Mouse (Mus musculus) frontal cortex, postnatal 10 days (tissue): ENCODE data around the gene Tmem238l.

ENCODE experiments used
- DNase-seq, 2 experiments: peaks; one replicate each; pipeline ENCODE4 v3.0.0; 2022; ENCODE audit warnings: low spot score in 2 of 2, mixed read lengths in 1 of 2

The Tmem238l gene

GRCm38 (mm10) chr11:66956303-66956702, at the start of gene Tmem238l:
TSS of gene Tmem238l (plus strand) at chr11:66956638.
- no peak for DNase-seq

GRCm38 (mm10) chr11:66911811-66912210, 44.6 kb upstream of the Tmem238l start, which contains the start of gene Pirt:
TSS of gene Pirt (plus strand) at chr11:66911981.
- no peak for DNase-seq

GRCm38 (mm10) chr11:66912531-66913458, 43.6 kb upstream of the Tmem238l start:
- no peak for DNase-seq

GRCm38 (mm10) chr11:66914249-66914648, 42.2 kb upstream of the Tmem238l start:
- no peak for DNase-seq

GRCm38 (mm10) chr11:66920012-66920411, 36.4 kb upstream of the Tmem238l start:
- DNase-seq, result no peak

GRCm38 (mm10) chr11:66924095-66924823, 32.2 kb upstream of the Tmem238l start:
- no peak for DNase-seq

- DNase-seq, result no peak
These were observed 28.1 kb upstream of the Tmem238l start for GRCm38 (mm10) chr11:66928311-66928710.

- no peak for DNase-seq
These were observed 23.4 kb upstream of the Tmem238l start for GRCm38 (mm10) chr11:66932827-66933599.

GRCm38 (mm10) chr11:66934428-66935173, 21.8 kb upstream of the Tmem238l start:
- no peak for DNase-seq

GRCm38 (mm10) chr11:66942011-66942410, 14.4 kb upstream of the Tmem238l start:
- DNase-seq, result no peak

- no peak for DNase-seq
These were observed 11.1 kb upstream of the Tmem238l start for GRCm38 (mm10) chr11:66945224-66945767.

- no peak for DNase-seq
These were observed 9.9 kb upstream of the Tmem238l start for GRCm38 (mm10) chr11:66946521-66946920.

- no peak for DNase-seq
These were observed 9.5 kb upstream of the Tmem238l start for GRCm38 (mm10) chr11:66946922-66947321.

GRCm38 (mm10) chr11:66960797-66961196, 4.4 kb downstream of the Tmem238l start:
- no peak for DNase-seq

GRCm38 (mm10) chr11:66961447-66962176, 5.2 kb downstream of the Tmem238l start:
- no peak for DNase-seq

- no peak for DNase-seq
These were observed 7.0 kb downstream of the Tmem238l start for GRCm38 (mm10) chr11:66963462-66963861.

- DNase-seq, result no peak
These were observed 10.2 kb downstream of the Tmem238l start for GRCm38 (mm10) chr11:66966500-66967116.

GRCm38 (mm10) chr11:66968575-66968974, 12.1 kb downstream of the Tmem238l start:
- no peak for DNase-seq

GRCm38 (mm10) chr11:66973507-66973906, 17.1 kb downstream of the Tmem238l start:
- no peak for DNase-seq
